Mouse (Mus musculus): Measurements from ENCODE around the gene H2afj.
A peak's percentile ranks its signal among the peaks of the same experiment; 100 is the strongest.
"Not testable (repeated sequence)": the region's sequence is repeated elsewhere in the genome, so short reads cannot be mapped to it uniquely, and the experiment has no call there.

Gene H2afj

GRCm38 (mm10) chr6:136808014-136808417 lies at the start of gene H2afj:
Gene H2afj, plus strand, starts transcription at chr6:136808244.
- DNase-seq (ENCODE audit: low spot score in 2 of 2) = peak; percentile 99

- no peak for DNase-seq (ENCODE audit: low spot score in 2 of 2)
Observed at GRCm38 (mm10) chr6:136763912-136764311, 44.1 kb upstream of the H2afj start.

GRCm38 (mm10) chr6:136769143-136769542 lies 38.9 kb upstream of the H2afj start:
- no peak for DNase-seq (ENCODE audit: low spot score in 2 of 2)

GRCm38 (mm10) chr6:136769859-136770258 lies 38.2 kb upstream of the H2afj start:
- DNase-seq (ENCODE audit: low spot score in 2 of 2) = no peak

- DNase-seq (ENCODE audit: low spot score in 2 of 2) = no peak
Observed at GRCm38 (mm10) chr6:136776392-136776791, 31.7 kb upstream of the H2afj start.

- DNase-seq (ENCODE audit: low spot score in 2 of 2) = no peak
Observed at GRCm38 (mm10) chr6:136781377-136781986, 26.6 kb upstream of the H2afj start, which contains the start of gene Gucy2c. Gene Gucy2c, minus strand, starts transcription at chr6:136781765.

GRCm38 (mm10) chr6:136782146-136782545 lies 25.9 kb upstream of the H2afj start:
- no peak for DNase-seq (ENCODE audit: low spot score in 2 of 2)

GRCm38 (mm10) chr6:136782761-136783160 lies 25.3 kb upstream of the H2afj start:
- no peak for DNase-seq (ENCODE audit: low spot score in 2 of 2)

- peak; percentile 55 to 60 for DNase-seq (ENCODE audit: low spot score in 2 of 2)
Observed at GRCm38 (mm10) chr6:136789391-136789971, 18.6 kb upstream of the H2afj start.

- no peak for DNase-seq (ENCODE audit: low spot score in 2 of 2)
Observed at GRCm38 (mm10) chr6:136792884-136793758, 14.9 kb upstream of the H2afj start.

- DNase-seq (ENCODE audit: low spot score in 2 of 2) = no peak
Observed at GRCm38 (mm10) chr6:136793831-136794525, 14.1 kb upstream of the H2afj start.

GRCm38 (mm10) chr6:136795110-136795509 lies 12.9 kb upstream of the H2afj start:
- DNase-seq (ENCODE audit: low spot score in 2 of 2) = no peak

GRCm38 (mm10) chr6:136795850-136796249 lies 12.2 kb upstream of the H2afj start:
- no peak for DNase-seq (ENCODE audit: low spot score in 2 of 2)

GRCm38 (mm10) chr6:136797874-136798693 lies 10.0 kb upstream of the H2afj start:
- not testable (repeated sequence) for DNase-seq (ENCODE audit: low spot score in 2 of 2)

- no peak for DNase-seq (ENCODE audit: low spot score in 2 of 2)
Observed at GRCm38 (mm10) chr6:136800710-136801109, 7.3 kb upstream of the H2afj start.

- DNase-seq (ENCODE audit: low spot score in 2 of 2) = no peak
Observed at GRCm38 (mm10) chr6:136801274-136801673, 6.8 kb upstream of the H2afj start.

- no peak for DNase-seq (ENCODE audit: low spot score in 2 of 2)
Observed at GRCm38 (mm10) chr6:136803093-136803738, 4.8 kb upstream of the H2afj start.

- peak; percentile 97 to 98 for DNase-seq (ENCODE audit: low spot score in 2 of 2)
Observed at GRCm38 (mm10) chr6:136803739-136804633, 4.1 kb upstream of the H2afj start, which contains the start of gene Hist4h4. Gene Hist4h4, minus strand, starts transcription at chr6:136804415.

GRCm38 (mm10) chr6:136804705-136805408 lies 3.2 kb upstream of the H2afj start:
- no peak for DNase-seq (ENCODE audit: low spot score in 2 of 2)

Measured in urinary bladder, postnatal 36 days (tissue).